Mouse (Mus musculus) cerebellum, adult 2 months (tissue): ENCODE data around the gene Ssh2. TPM values are rescaled to one million over a fixed set of nuclear protein-coding genes. Genes with fewer than 3 reads are reported as not detected.

Source experiments
- DNase-seq, 2 experiments: peaks; one replicate each; pipeline ENCODE4 v3.0.0; 2021
- H3K27ac ChIP-seq: fragments of 200-500 bp; 2 replicates; pipeline ENCODE4 v1.5.1; 2012; ENCODE audit warnings: low read length, control low read depth, inconsistent platforms; ENCODE audit not compliant: insufficient read depth
- H3K27me3 ChIP-seq: fragments of 200-500 bp; 2 replicates; pipeline ENCODE4 v1.6.1; 2012; ENCODE audit warnings: inconsistent platforms, mild to moderate bottlenecking, low read length, moderate library complexity; ENCODE audit not compliant: control insufficient read depth, insufficient read depth
- H3K4me1 ChIP-seq: fragments of 200-500 bp; 2 replicates; pipeline ENCODE4 v1.6.1; 2011; ENCODE audit warnings: low read length; ENCODE audit not compliant: control insufficient read depth, insufficient read depth
- H3K4me3 ChIP-seq: fragments of 200-500 bp; replicated peaks from 2 replicates; pipeline ENCODE3; 2011; ENCODE audit warnings: mild to moderate bottlenecking, low read depth, low read length, control low read depth; ENCODE audit not compliant: insufficient read depth
- CTCF ChIP-seq: fragments of 200-500 bp; IDR thresholded peaks from 2 replicates; pipeline ENCODE4 v1.5.1; 2011; ENCODE audit warnings: low read depth, mild to moderate bottlenecking, control low read depth, low read length, moderate library complexity, borderline replicate concordance; ENCODE audit not compliant: insufficient read depth
- POLR2A ChIP-seq: fragments of 200-500 bp; IDR thresholded peaks from 2 replicates; pipeline ENCODE4 v1.6.1; 2011; ENCODE audit warnings: low read length, control low read depth, borderline replicate concordance; ENCODE audit not compliant: insufficient read depth
- WGBS: fragments of 180-500 bp; shearing (Covaris S2); methylation state at CpG from one replicate; pipeline ENCODE4 v1.1.7; 2018; 5-methylcytosine and 5-hydroxymethylcytosine counted together
- polyA plus RNA-seq: library from polyadenylated mRNA; depleted of rRNA; stranded (reverse); fragments of >200 nt; gene quantifications from 2 replicates; pipeline ENCODE4 v1.2.3, GENCODE M21; 2012

Ssh2 gene
- polyA plus RNA-seq, 1 experiment: 14.3 TPM

DNA sequence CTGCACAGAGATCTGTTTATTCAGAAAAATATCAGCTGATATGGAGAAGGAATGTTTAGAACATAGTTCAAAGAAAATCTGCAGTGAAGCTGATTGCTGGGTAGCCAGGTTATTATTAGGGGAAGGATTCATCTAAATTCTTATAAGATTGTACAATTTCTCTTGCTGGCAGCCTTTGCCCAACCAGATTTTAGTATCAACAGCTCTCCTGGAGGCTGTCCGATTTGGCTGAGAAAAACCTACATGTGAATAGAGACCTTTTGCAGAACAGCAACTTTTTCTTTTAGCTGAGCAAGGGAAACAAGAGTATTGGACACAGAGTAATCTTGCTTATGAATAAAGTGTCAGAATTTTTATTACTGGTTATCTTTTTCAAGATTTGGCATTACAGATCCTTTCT is 212.4 kb downstream of the Ssh2 start:
- DNase-seq: no peak
- Histone ChIP-seq H3K4me1 (no peaks in the 10 kb centered on the region), H3K4me3 (no peak overlapping the region), H3K27ac (no peak overlapping the region), H3K27me3 (no peaks in the 10 kb centered on the region)
- WGBS: 73% methylated on average over 1 of the region's 1 CpGs
- TF ChIP-seq POLR2A (no peak), CTCF (no peak)

DNA sequence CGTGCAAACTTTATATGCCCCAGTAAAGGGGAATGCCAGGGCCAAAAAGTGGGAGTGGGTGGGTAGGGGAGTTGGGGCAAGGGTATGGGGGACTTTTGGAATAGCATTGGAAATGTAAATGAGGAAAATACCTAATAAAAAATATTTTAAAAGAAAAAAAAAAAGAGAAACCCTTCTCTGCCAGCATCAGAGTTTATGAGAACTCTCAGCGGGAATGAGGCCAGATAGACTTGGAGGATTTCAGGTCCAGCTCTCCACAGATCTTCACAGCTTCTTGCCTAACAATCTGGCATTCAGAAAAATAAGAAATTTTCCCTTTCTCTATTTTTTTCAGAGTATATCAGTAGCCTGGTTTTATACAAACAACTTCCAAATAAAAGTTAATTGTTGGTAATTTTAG is 220.9 kb downstream of the Ssh2 start:
- Histone ChIP-seq H3K4me3 (no peak overlapping the region), H3K27ac (no peak overlapping the region), H3K4me1 (no peaks in the 10 kb centered on the region; the same call in 1 of the 2 replicates), H3K27me3 (no peaks in the 10 kb centered on the region)
- no peak for TF ChIP-seq CTCF
- TF ChIP-seq POLR2A: no peak
- DNase-seq: no peak
- 90% methylated on average over 2 of the region's 2 CpGs for WGBS

DNA sequence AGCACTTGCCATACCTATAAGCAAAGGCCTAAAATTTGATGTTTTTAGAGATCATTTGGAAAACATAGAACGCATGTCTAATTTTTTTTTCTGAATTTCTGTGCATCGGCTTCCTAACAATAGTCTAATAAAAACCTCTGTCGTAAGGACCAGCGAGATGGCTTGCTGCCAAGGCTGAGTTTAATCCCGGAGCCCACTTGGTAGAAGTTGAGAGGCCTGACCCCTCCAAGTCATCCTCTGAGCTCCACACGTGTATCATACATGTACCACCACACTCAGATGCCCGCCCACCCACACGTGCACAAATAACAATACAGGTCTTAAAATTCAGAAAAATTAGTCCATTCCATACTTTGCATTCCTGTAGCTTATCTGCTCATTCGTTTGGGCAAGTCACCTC is 224.0 kb downstream of the Ssh2 start:
- Histone ChIP-seq H3K4me1 (peaks cover 3% of the 10 kb centered on the region; the same call in 1 of the 2 replicates), H3K27ac (no peak overlapping the region), H3K27me3 (no peaks in the 10 kb centered on the region), H3K4me3 (no peak overlapping the region)
- no peak for TF ChIP-seq CTCF
- TF ChIP-seq POLR2A: no peak
- no peak for DNase-seq
- 80% methylated on average over 9 of the region's 9 CpGs for WGBS

DNA sequence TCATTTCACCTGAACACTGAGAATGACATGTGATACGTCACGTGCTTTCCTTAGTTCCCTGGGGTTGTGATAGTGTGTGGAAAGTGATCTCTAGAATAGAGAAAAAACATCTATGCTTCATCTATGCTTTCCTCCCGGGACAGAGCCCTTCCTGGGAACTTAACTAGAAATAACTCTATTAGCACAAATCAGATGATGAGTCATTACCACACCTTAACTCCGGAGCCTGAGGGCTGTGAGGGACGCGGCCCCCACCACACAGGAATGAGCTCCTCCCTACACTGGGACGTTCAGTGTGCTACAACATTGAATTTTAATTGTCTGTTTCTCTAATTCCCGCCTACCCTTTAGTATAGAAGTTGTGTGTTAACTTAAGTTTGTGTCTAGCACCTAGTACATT is 224.9 kb downstream of the Ssh2 start:
- 88% methylated on average over 8 of the region's 8 CpGs for WGBS
- no peak for TF ChIP-seq CTCF
- no peak for TF ChIP-seq POLR2A
- Histone ChIP-seq H3K27ac (no peak overlapping the region), H3K4me3 (no peak overlapping the region), H3K27me3 (no peaks in the 10 kb centered on the region), H3K4me1 (peaks cover 3% of the 10 kb centered on the region)
- DNase-seq: no peak

DNA sequence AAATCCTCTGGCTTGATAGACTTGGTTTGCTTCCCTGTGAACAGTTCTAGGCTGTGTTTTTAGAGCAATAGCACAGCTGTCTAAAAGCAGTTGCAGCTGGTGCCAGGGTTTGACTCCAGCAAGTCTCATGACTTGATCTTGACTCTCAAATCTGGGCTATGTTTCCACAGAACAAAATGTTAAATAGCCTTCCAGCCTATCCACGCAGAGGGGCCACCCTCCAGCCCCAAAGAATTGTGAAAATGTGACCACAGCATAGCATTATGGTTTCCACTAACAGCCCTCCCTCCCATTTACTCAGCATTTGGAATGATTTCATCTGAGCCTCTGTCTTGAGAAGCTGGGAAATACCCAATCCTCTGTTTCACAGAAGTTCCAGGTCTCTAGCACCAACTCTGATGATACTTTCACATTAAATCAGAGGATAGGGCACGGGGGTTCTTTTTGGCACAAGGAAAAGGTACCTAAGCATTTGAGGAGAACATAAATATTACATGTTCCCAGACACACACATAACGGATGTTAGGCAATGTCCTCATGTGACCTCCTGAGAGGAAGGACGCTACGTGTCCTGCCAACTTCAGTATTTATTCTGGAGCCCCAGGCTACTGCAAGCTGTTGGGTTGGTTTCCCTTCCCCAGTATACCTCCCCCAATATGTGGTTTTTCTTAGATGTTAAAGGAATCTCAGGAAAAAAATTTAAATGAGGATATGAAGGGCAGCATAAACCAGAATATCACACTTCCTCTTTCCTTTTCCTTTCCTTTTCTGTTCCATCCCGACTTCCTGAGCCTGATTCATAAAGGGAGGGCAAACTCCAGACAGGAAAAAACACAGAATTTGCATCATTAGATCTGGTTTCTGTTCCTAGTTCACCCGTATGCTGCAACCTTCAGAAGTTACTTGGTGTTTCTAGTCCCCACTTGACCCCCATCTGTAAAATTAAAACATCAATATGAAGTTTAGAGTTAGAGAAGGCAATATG is 226.4 kb downstream of the Ssh2 start:
- H3K4me1 ChIP-seq: peaks cover 3% of the 10 kb centered on the region
- no peak overlapping the region for H3K4me3 ChIP-seq
- WGBS: 53% methylated on average over 7 of the region's 7 CpGs
- H3K27ac ChIP-seq: no peak overlapping the region
- no peaks in the 10 kb centered on the region for H3K27me3 ChIP-seq
- no peak for DNase-seq
- TF ChIP-seq POLR2A: no peak
- TF ChIP-seq CTCF: no peak

DNA sequence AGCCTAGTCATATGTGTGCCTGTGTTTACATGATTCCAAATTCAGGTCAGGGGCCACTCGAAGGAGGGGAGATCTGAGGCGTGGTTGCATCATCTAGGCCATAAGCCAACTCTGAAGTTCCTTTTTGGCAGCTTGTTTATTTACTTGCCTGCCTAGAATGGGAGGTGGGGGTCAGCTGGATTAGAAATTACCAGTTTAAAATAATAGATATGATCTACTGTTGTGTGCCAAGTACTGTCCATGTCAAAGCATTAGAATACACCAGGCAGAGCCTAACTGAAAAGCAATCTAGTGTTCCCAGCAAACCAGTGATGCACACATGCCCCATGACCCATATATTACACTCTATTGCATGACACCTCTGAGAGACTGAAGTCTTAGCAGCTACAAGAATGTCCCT is 228.9 kb downstream of the Ssh2 start:
- Histone ChIP-seq H3K27ac (no peak overlapping the region), H3K27me3 (no peaks in the 10 kb centered on the region), H3K4me3 (no peak overlapping the region), H3K4me1 (peaks cover 3% of the 10 kb centered on the region)
- WGBS: 22% methylated on average over 2 of the region's 2 CpGs
- DNase-seq: no peak
- no peak for TF ChIP-seq CTCF
- no peak for TF ChIP-seq POLR2A

DNA sequence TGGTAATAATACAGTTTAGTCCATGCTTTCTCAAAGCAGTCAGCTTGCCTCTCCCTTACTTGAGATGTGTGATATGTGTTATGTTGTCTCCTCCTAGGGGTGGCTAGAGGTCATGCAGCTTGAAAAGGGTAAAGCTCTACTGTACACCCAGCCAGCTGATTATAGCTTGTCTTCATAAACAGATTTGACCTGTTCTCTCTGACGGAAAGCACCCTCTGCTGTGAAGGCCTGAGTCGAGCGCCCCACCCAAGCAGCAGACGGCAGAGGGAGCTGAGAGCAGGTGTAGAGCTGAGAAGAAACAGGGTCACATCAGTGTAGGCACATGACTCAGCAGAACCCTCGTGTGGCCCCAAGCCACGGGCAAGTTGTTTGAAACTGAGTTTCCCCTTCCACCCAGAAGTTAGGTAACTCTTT is 230.5 kb downstream of the Ssh2 start:
- peak; percentile 55 to 63 for DNase-seq
- Histone ChIP-seq H3K4me1 (peaks cover 3% of the 10 kb centered on the region), H3K27me3 (no peaks in the 10 kb centered on the region), H3K4me3 (no peak overlapping the region), H3K27ac (no peak overlapping the region)
- WGBS: 23% methylated on average over 6 of the region's 6 CpGs
- TF ChIP-seq POLR2A (no peak), CTCF (peak; percentile 57; the same call in 1 of the 2 replicates)

DNA sequence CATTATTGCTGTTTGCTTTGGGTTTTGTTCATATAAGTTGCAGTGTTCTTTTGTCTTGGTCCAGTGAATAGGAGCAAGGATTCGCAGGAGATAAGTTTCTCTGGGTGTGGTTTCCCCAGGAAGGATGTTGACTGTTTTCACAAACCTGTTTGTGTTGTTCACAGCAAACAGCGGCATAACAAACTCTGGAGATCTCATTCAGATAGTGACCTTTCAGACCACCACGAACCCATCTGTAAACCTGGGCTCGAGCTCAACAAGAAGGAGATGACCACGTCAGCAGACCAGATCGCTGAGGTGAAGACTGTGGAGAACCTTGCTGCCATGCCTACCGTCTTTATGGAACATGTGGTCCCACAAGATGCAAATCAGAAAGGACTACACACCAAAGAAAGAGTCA is 233.1 kb downstream of the Ssh2 start:
- WGBS: 93% methylated on average over 7 of the region's 7 CpGs
- Histone ChIP-seq H3K4me3 (no peak overlapping the region), H3K27me3 (no peaks in the 10 kb centered on the region)

More for the DNA sequence above, 233.1 kb downstream of the Ssh2 start:
- Histone ChIP-seq H3K27ac (no peak overlapping the region), H3K4me1 (peaks cover 3% of the 10 kb centered on the region)
- DNase-seq: no peak
- TF ChIP-seq POLR2A: no peak
- no peak for TF ChIP-seq CTCF
